Mouse (Mus musculus) lung, adult 18-20 months (tissue): ENCODE measurements around the gene Son.
"Not testable (repeated sequence)": the region's sequence is repeated elsewhere in the genome, so short reads cannot be mapped to it uniquely, and the experiment has no call there.

Source experiments
- DNase-seq, 2 experiments: peaks; one replicate each; pipeline ENCODE4 v3.0.0; 2022; ENCODE audit warnings: mixed read lengths in 2 of 2

The Son gene

DNA sequence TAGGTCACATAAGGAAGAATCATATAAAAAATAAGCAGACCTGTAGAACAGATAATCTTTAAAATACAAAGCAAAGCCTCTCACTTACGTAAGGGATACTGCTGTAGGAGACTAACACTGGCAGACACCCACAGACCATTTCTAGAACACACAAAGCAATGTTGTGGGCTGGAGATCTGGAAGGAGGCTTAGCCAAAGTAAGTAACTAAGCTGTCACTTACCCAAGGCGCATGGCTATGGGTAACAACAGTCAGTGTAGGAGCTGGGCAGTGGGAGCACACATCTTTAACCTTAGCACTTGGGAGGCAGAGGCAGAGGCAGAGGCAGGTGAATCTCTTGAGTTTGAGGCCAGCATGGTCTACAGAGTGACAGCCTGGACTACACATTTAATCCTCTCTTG, 7.7 kb upstream of the Son start:
- no peak for DNase-seq

DNA sequence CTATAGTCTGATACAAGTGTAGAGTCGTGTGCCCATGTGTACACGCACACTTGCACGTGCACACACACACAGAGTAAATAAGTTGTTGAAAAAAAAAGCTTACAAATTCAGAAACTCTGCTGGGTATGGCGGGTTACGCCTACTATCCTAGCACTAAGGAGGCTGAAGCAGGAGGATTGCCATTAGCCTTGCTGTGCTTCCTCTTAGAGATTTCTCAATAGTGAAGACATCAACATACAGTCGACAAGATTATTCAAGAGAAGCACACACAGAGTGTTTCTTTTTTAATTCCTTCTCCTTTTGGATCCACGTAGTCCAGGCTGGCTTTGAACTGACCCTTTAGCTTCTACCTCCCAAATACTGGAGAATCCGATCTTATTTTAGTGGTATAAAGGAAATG, 7.1 kb upstream of the Son start:
- DNase-seq, result no peak

- no peak for DNase-seq
Observed at GRCm38 (mm10) chr16:91644901-91645300, 2.4 kb upstream of the Son start.

DNA sequence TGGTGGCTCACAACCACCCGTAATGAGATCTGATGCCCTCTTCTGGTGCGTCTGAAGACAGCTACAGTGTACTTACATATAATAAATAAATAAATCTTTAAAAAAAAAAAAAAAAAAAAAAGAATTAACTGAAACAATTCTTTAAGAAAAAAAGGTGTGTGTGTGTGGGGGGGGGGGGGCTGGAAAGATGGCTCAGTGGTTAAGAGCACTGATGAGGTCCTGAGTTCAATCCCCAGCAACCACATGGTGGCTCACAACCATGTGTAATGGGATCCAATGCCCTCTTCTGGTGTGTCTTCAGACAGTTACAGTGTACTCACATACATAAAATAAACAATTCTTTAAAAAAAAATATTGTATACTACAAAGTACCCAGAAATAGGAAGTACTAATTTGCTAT, 1.9 kb upstream of the Son start:
- not testable (repeated sequence) for DNase-seq

DNA sequence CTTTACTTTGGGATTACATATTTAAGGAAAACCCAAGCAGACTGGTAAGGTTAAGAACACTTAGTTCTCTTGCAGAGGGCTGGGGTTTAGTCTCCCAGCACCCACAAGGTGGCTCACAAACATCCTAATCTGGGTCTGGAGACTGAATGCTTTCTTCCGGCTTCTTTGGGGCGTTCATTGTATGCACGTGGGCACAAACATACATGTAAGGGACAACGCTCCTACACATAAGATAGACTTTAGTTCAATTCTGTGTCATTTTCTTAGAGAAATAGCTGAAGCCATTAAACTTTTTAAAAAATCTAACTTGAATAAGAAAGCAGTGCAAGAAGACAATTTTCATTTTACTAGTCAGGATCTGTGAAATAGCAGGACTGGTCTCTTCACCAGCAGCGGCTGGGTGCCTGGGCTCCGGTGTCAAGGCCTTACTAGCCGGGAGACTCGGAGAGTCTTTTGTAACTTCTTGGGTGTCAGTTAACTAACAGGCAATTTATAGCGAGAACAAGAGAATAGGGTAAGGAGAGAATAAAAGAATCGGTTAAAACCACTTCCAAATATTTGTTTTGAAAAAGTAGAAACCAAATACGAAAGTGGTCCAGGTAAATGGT, 1.2 kb upstream of the Son start:
- DNase-seq, result no peak

- peak; percentile 94 to 96 for DNase-seq
Observed at GRCm38 (mm10) chr16:91646681-91647419, 456 bp upstream of the Son start, which contains the start of gene Gart. Gene Gart, minus strand, starts transcription at chr16:91646952.

- DNase-seq, result peak; percentile 83 to 87
Observed at GRCm38 (mm10) chr16:91648220-91648550, 879 bp downstream of the Son start.

- DNase-seq, result no peak
Observed at GRCm38 (mm10) chr16:91649246-91649645, 1.9 kb downstream of the Son start.

DNA sequence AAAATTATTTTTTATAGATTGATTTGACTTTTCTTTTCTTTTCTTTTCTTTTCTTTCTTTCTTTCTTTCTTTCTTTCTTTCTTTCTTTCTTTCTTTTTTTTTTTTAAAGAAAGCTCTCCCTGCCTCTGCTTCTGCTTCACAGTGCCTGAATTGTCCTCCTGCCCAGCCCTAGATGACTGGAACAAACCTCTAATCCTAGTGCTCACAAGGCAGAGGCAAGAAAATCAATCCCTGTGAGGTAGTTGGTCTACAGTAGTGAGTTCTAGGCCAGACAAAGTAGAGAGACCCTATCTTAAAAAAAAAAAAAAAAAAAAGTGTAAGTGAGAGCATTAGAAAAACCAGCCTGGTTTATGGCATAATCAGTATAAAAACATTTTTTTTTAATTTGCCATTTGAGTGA, 2.5 kb downstream of the Son start:
- no peak for DNase-seq

DNA sequence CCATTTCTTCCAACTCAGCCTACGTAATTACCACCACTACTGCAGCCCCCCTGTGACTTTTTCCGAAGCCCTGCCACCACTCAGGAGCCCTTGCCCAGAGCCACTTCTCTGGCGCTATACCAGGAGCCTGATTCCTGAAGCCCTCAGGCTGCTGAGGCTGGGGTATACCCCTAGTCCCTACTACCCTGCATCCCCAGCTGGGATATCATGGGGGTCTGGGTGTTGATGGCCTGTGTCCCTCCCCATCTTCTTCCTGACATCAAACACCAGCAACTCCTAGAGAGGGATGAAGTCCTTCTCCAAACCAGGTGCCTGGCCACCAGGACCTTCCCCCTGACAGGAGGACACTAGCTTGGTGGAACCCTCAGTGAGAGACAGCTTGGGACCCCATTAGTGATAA, 4.9 kb downstream of the Son start:
- DNase-seq, result no peak

GRCm38 (mm10) chr16:91655285-91655684, 8.0 kb downstream of the Son start:
- no peak for DNase-seq

GRCm38 (mm10) chr16:91657285-91657684, 10.0 kb downstream of the Son start:
- no peak for DNase-seq

DNA sequence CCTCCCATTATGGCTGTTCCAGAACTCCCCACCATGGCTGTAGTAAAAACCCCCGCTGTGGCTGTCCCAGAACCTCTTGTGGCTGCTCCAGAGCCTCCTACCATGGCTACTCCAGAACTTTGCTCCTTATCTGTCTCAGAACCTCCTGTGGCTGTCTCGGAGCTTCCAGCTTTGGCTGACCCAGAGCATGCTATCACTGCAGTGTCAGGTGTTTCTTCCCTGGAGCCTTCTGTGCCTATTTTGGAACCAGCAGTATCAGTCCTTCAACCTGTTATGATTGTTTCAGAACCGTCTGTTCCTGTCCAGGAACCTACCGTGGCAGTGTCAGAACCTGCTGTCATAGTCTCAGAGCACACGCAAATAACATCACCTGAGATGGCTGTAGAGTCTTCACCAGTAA, 11.2 kb downstream of the Son start:
- DNase-seq, result no peak

GRCm38 (mm10) chr16:91659798-91660197, 12.5 kb downstream of the Son start:
- no peak for DNase-seq

- no peak for DNase-seq
Observed at GRCm38 (mm10) chr16:91661397-91661796, 14.1 kb downstream of the Son start.

DNA sequence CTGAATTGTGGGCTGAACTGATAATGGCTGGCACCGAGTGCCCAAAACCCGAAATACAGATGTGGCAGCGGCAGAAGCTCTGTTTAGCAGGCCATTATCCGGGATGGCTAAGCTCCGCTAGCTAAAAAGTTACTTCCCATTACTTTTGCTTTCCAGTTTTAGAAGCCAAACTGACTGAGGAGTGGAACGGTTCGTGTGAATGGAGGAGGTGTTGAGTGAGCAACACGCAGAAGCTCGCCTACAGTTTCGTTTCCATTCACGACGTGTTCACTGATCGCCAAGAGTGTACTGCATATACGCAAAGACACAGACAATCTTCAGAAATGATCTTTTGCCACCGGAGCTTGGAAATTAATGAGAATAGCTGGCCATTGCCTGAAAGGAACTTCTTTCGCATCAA, 15.0 kb downstream of the Son start:
- no peak for DNase-seq

- no peak for DNase-seq
Observed at GRCm38 (mm10) chr16:91663795-91664194, 16.5 kb downstream of the Son start.

DNA sequence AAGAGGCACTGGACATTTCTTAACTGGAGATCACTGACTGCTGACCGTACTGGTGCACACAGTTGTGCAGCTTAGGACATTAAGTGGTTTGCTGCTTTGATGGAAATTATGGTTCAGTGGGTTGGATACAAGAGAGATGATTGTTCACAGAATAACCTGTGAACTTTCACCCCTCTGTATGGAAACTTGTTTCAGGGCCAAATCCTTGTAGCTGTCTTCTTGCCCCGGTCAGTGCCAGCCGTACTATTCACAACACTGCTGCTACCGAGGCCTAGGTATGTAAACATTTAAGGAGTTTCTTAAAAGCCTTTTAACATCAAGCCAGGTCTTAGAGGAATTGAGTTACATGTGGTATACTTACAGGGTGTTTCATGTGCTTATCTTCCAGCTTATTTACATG, 27.2 kb downstream of the Son start:
- no peak for DNase-seq

GRCm38 (mm10) chr16:91678147-91678911, 31.0 kb downstream of the Son start:
- no peak for DNase-seq

DNA sequence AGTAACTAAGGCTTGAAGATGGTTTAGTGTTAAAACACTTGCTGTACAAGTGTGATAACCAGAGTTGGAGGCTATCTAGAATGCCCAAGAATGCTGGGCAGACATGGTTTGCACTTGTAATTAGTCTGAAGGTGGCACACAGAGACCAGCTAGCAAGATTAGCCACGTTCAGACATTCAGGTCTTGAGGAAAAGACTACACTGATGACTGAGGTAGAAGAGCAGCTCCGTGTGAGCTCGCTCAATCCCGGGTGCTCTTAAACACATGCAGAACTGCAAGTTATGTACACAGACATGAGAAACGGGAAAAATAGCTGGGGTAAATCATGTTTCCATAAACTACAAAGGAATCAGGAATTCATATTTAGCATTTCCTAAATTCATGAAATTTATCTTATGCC, 33.4 kb downstream of the Son start:
- no peak for DNase-seq

- DNase-seq, result no peak
Observed at GRCm38 (mm10) chr16:91685526-91685925, 38.2 kb downstream of the Son start.

DNA sequence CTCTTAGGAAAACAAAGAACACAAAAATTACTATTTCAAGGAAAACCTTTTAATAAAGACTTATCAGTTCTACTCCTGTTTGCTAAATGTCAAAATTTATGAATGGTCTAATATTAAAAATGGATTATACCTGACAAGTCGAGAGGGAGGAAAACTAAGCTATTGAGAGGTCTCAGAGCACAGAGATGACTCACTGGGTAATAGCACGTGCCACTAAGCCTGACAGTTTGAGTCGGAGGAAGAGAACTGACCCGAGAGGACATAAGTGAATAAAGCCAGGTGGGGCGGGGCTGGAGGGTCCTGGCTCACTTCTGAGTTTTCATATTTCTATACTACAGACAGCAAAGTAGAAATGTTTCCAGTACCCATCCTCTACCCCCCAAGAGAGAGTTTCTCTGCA, 39.1 kb downstream of the Son start:
- DNase-seq, result no peak

- DNase-seq, result no peak
Observed at GRCm38 (mm10) chr16:91688023-91688618, 40.8 kb downstream of the Son start.
